Mouse (Mus musculus): ENCODE results near the gene Taar9.

- TF ChIP-seq CTCF (IDR thresholded peaks at IDR 0.05; ENCODE audit: extremely low read depth, insufficient read length, insufficient replicate concordance, low read depth, low read length): no peak
- TF ChIP-seq POLR2A (IDR thresholded peaks at IDR 0.05; ENCODE audit: low read depth, low read length): no peak
These were observed 1.6 kb downstream of the Taar9 start for GRCm38 (mm10) chr10:24107747-24108146.

All from small intestine, adult 2 months (tissue).